Mouse (Mus musculus) heart, postnatal 0 days (tissue): ENCODE data around the gene 5730522E02Rik. TPM values are rescaled to one million over a fixed set of nuclear protein-coding genes. Genes with fewer than 3 reads are reported as not detected.
A peak's percentile ranks its signal among the peaks of the same experiment; 100 is the strongest.

Experiments used
- ATAC-seq: fragments of 200-750 bp; cut with Nextera tagmentation; 2 replicates; pipeline ENCODE4 v1.8.0; 2017; ENCODE audit warnings: low read depth, moderate number of reproducible peaks, moderate library complexity; ENCODE audit not compliant: insufficient read depth
- DNase-seq: peaks from one replicate; pipeline ENCODE4 v3.0.0-alpha.2; 2016; ENCODE audit warnings: low spot score
- H3K27ac ChIP-seq: fragments of 300-500 bp; sonication (generic); 2 replicates; pipeline ENCODE4 v1.5.1; 2014; ENCODE audit warnings: low read depth, mild to moderate bottlenecking
- H3K27me3 ChIP-seq: fragments of 300-500 bp; sonication (generic); 2 replicates; pipeline ENCODE4 v1.6.1; 2014; ENCODE audit warnings: low read length, mixed read lengths; ENCODE audit not compliant: control insufficient read depth, insufficient read depth
- H3K36me3 ChIP-seq: fragments of 300-500 bp; sonication (generic); replicated peaks from 2 replicates; pipeline ENCODE4 v1.6.1; 2014; ENCODE audit warnings: low read length, mixed read lengths; ENCODE audit not compliant: control insufficient read depth, insufficient read depth
- H3K4me1 ChIP-seq: fragments of 300-500 bp; sonication (generic); 2 replicates; pipeline ENCODE4 v1.6.1; 2014; ENCODE audit warnings: antibody characterized with exemption; ENCODE audit not compliant: control insufficient read depth, insufficient read depth
- H3K4me2 ChIP-seq: fragments of 300-500 bp; sonication (generic); 2 replicates; pipeline ENCODE4 v1.6.1; 2014; ENCODE audit warnings: low read depth, mild to moderate bottlenecking, low read length, moderate library complexity
- H3K4me3 ChIP-seq: fragments of 300-500 bp; sonication (generic); 2 replicates; pipeline ENCODE4 v1.5.1; 2014; ENCODE audit warnings: low read depth, low read length
- H3K9ac ChIP-seq: fragments of 300-500 bp; sonication (generic); replicated peaks from 2 replicates; pipeline ENCODE4 v1.6.1; 2014; ENCODE audit warnings: low read depth, low read length, mixed read lengths
- H3K9me3 ChIP-seq: fragments of 300-500 bp; sonication (generic); replicated peaks from 2 replicates; pipeline ENCODE4 v1.6.1; 2016; ENCODE audit warnings: low read length; ENCODE audit not compliant: control insufficient read depth
- CTCF ChIP-seq: IDR thresholded peaks from 2 replicates; pipeline ENCODE4 v1.5.1; 2016; ENCODE audit warnings: antibody characterized with exemption, control low read depth, low read depth
- EP300 ChIP-seq: IDR thresholded peaks from 2 replicates; pipeline ENCODE4 v1.6.1; 2016; ENCODE audit warnings: antibody characterized with exemption, low read depth
- WGBS: fragments of 180-500 bp; shearing (Covaris S2); extraction: QIAGEN DNeasy Blood & Tissue Kit; methylation state at CpG from one replicate; pipeline ENCODE4 v1.1.7; 2014; 5-methylcytosine and 5-hydroxymethylcytosine counted together
- polyA plus RNA-seq: library from polyadenylated mRNA; unstranded; fragments of >200 nt; fragmentation: Nextera tagmentation; extraction: Ambion mirVana; gene quantifications from 2 replicates; pipeline ENCODE4 v1.2.1, GENCODE M21; 2015
- total RNA-seq: library from RNA; depleted of rRNA; stranded (reverse); fragments of >200 nt; gene quantifications from 2 replicates; pipeline ENCODE4 v1.2.3, GENCODE M21; 2014; ENCODE audit warnings: low replicate concordance

5730522E02Rik gene
- total and polyA plus RNA-seq, 2 experiments from 2014 or later, result 0.52 TPM; not detected in 1

- Histone ChIP-seq H3K9me3 (no peaks in the 10 kb centered on the region), H3K27me3 (no peaks in the 10 kb centered on the region), H3K9ac (no peak overlapping the region), H3K4me1 (no peaks in the 10 kb centered on the region), H3K4me2 (no peak overlapping the region), H3K27ac (no peak overlapping the region), H3K36me3 (no peaks in the 10 kb centered on the region), H3K4me3 (no peak overlapping the region)
- TF ChIP-seq EP300 (no peak), CTCF (no peak)
- DNase-seq (no peak), ATAC-seq (no peak)
- WGBS, result 71% methylated on average over 5 of the region's 5 CpGs
These were observed 121.6 kb downstream of the 5730522E02Rik start for GRCm38 (mm10) chr11:26088993-26089392.

DNA sequence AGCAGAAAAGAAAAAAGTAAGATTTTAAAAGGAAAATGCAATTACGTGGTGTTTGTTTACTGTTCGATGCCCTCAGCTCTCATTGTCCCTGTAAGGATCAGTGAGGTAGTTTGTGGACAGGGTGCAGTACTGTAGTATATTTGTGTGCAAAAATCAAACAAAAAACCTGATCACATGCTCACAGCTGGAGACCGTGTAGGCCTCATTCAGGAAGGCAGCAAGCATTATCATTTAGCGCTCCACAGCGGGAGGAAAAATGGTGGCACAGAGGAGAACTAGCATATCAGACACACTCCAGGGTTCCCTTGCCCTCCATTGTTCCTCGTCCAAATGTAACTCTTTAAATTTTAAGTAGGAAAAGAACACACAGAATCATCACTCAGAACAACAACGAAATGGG is 123.9 kb downstream of the 5730522E02Rik start:
- Histone ChIP-seq H3K27me3 (no peaks in the 10 kb centered on the region), H3K27ac (no peak overlapping the region), H3K4me2 (no peak overlapping the region), H3K9me3 (no peaks in the 10 kb centered on the region), H3K36me3 (no peaks in the 10 kb centered on the region), H3K4me1 (no peaks in the 10 kb centered on the region), H3K4me3 (no peak overlapping the region), H3K9ac (no peak overlapping the region)
- no peak for ATAC-seq
- DNase-seq, result no peak
- 79% methylated on average over 7 of the region's 7 CpGs for WGBS
- TF ChIP-seq EP300, result no peak
- no peak for TF ChIP-seq CTCF

DNA sequence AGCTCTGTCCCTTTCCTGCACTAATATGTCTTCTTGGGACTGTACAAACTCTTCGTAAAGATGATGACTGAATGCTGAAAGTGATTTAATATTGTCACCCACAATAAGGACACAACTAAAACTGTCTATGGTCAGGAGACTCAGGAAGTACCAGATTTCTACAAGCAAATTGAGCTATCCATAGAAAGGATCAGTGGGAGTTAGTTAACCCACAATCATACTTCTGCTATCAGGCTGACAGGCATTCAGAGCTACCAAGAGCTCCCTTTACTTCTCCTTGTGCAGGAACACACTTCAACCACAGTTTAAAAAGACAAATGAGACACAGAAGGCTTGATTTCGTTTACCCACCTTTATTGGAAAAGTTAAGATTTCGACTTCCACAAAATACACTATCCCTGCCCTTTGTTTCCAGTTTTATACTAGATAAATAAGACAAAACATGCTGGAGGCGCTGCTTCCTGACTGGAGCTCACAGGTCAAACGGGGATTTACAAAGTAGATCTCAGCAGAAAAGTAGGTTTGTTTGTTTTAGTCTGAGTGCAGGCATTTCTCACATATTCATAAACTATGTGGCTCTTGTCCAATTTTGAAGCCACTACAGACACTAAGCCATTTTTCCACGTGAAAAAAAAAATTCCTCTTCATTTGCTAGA is 125.1 kb downstream of the 5730522E02Rik start:
- H3K4me2 ChIP-seq, result no peak overlapping the region
- H3K9me3 ChIP-seq, result no peaks in the 10 kb centered on the region
- no peak overlapping the region for H3K27ac ChIP-seq
- ATAC-seq (no peak), DNase-seq (no peak)
- no peaks in the 10 kb centered on the region for H3K36me3 ChIP-seq
- TF ChIP-seq CTCF (no peak), EP300 (no peak)
- H3K27me3 ChIP-seq, result no peaks in the 10 kb centered on the region
- H3K4me1 ChIP-seq, result no peaks in the 10 kb centered on the region
- WGBS, result 43% methylated on average over 6 of the region's 6 CpGs
- no peak overlapping the region for H3K4me3 ChIP-seq
- H3K9ac ChIP-seq, result no peak overlapping the region

- DNase-seq, result no peak
- no peaks in the 10 kb centered on the region for H3K36me3 ChIP-seq
- no peak overlapping the region for H3K27ac ChIP-seq
- H3K27me3 ChIP-seq, result no peaks in the 10 kb centered on the region
- H3K9me3 ChIP-seq, result no peaks in the 10 kb centered on the region
- WGBS, result 62% methylated on average over 2 of the region's 2 CpGs
- no peak overlapping the region for H3K9ac ChIP-seq
- no peak for ATAC-seq
- H3K4me1 ChIP-seq, result no peaks in the 10 kb centered on the region
- H3K4me2 ChIP-seq, result no peak overlapping the region
- TF ChIP-seq EP300, result no peak
- TF ChIP-seq CTCF, result no peak
- no peak overlapping the region for H3K4me3 ChIP-seq
These were observed 134.2 kb downstream of the 5730522E02Rik start for GRCm38 (mm10) chr11:26076335-26076734.

DNA sequence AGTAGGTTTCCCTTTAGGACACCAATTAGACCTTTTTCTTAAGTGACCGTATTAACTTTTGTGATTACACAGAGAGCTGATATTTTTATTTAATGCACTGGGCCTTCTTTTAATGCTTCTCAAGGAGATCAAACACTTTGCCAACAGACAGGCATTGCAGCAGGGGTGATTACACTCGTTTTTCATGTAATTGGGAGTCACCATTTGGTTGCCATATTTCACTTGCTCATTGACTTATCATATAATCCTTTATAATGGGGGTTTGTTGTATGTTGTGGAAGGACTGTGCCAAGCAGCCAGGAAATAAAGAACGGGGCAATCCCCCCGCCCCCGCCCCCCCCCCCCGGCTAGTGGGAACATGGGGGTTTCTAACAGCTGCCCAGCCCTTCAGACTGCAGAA is 135.0 kb downstream of the 5730522E02Rik start:
- H3K36me3 ChIP-seq, result no peaks in the 10 kb centered on the region
- DNase-seq (no peak), ATAC-seq (no peak)
- H3K27ac ChIP-seq, result no peak overlapping the region
- H3K4me3 ChIP-seq, result no peak overlapping the region
- TF ChIP-seq EP300, result no peak
- TF ChIP-seq CTCF, result no peak
- H3K9ac ChIP-seq, result no peak overlapping the region
- WGBS, result 73% methylated on average over 6 of the region's 6 CpGs
- no peak overlapping the region for H3K4me2 ChIP-seq
- no peaks in the 10 kb centered on the region for H3K9me3 ChIP-seq
- H3K27me3 ChIP-seq, result no peaks in the 10 kb centered on the region
- no peaks in the 10 kb centered on the region for H3K4me1 ChIP-seq

- no peaks in the 10 kb centered on the region for H3K4me1 ChIP-seq
- TF ChIP-seq CTCF (peak; percentile 75), EP300 (no peak)
- H3K4me2 ChIP-seq, result no peak overlapping the region
- H3K27me3 ChIP-seq, result no peaks in the 10 kb centered on the region
- DNase-seq, result peak; percentile 63
- no peak overlapping the region for H3K27ac ChIP-seq
- H3K9me3 ChIP-seq, result no peaks in the 10 kb centered on the region
- no peak overlapping the region for H3K4me3 ChIP-seq
- no peaks in the 10 kb centered on the region for H3K36me3 ChIP-seq
- ATAC-seq, result 0 out of 2 replicates have a peak, but pooled peaks have one; percentile 49
- WGBS, result 37% methylated on average over 8 of the region's 8 CpGs
- H3K9ac ChIP-seq, result no peak overlapping the region
These were observed 136.8 kb downstream of the 5730522E02Rik start for GRCm38 (mm10) chr11:26073638-26074294.
